Mouse (Mus musculus): ENCODE results near the gene 9530068E07Rik.

GRCm38 (mm10) chr11:52370538-52370937 lies 25.7 kb upstream of the 9530068E07Rik start:
- TF ChIP-seq POLR2A (IDR thresholded peaks at IDR 0.05; ENCODE audit: insufficient read depth, low read depth, low read length) (no peak), CTCF (IDR thresholded peaks at IDR 0.05; ENCODE audit: insufficient read depth, low read depth, low read length) (no peak)

Measured in olfactory bulb, adult 2 months (tissue).